Mouse (Mus musculus): ENCODE measurements at regions not wholly inside any gene's neighbourhood (a gene's known extent, or its start where the extent isn't known, plus 50 kb on each side); places are given as distances from the start of the nearest gene placed in this dataset.

GRCm38 (mm10) chr10:29708653-29709052 lies 173.0 kb upstream of the Rspo3 start:
- no peak for TF ChIP-seq CTCF (IDR thresholded peaks at IDR 0.05; ENCODE audit: low read depth, low read length)
- TF ChIP-seq POLR2A (IDR thresholded peaks at IDR 0.05; ENCODE audit: extremely low read depth, insufficient read depth, low read length), result no peak

All from liver, adult 2 months (tissue).